Mouse (Mus musculus): ENCODE results near the gene Khdc3.
A peak's percentile ranks its signal among the peaks of the same experiment; 100 is the strongest.
"Not testable (repeated sequence)": the region's sequence is repeated elsewhere in the genome, so short reads cannot be mapped to it uniquely, and the experiment has no call there.

Gene Khdc3

DNA sequence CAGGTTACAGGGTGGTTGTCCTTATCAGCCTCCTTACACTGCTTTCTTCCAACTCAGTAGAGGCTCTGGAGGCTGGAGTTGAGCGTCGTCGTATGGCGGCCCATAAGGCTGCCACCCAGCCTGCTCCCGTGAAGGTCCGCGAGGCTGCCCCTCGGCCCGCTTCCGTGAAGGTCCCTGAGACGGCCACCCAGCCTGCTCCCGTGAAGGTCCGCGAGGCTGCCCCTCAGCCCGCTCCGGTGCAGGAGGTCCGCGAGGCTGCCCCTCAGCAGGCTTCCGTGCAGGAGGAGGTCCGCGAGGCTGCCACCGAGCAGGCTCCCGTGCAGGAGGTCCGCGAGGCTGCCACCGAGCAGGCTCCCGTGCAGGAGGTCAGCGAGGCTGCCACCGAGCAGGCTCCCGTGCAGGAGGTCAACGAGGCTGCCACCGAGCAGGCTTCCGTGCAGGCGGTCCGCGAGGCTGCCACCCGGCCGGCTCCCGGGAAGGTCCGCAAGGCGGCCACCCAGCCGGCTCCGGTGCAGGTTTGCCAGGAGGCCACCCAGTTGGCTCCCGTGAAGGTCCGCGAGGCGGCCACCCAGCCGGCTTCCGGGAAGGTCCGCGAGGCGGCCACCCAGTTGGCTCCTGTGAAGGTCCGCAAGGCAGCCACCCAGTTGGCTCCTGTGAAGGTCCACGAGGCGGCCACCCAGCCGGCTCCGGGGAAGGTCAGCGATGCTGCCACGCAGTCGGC, 1.7 kb downstream of the Khdc3 start:
- DNase-seq, result peak; percentile 53 to 54

- no peak for DNase-seq
These were observed 2.2 kb downstream of the Khdc3 start for GRCm38 (mm10) chr9:73103880-73104198.

DNA sequence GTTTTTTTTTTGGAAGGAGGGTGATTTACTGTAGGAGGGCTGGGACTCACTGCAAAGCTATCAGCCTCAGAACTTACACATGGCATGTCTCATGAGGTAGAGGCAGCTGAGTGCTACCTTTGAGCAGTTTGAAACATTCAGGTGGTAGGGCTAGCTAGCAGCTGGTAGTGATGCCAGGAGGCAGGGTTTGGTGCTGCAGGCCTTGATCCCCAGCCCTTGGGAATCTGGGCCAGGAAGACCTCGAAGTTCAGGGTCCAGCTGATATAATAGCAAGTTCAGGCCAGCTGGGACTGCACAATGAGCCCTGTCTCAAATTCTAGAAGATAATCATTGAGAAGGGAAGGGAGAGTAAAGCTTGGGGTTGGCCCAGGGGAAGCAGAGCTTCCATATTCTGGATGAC, 3.5 kb downstream of the Khdc3 start:
- DNase-seq, result no peak

DNA sequence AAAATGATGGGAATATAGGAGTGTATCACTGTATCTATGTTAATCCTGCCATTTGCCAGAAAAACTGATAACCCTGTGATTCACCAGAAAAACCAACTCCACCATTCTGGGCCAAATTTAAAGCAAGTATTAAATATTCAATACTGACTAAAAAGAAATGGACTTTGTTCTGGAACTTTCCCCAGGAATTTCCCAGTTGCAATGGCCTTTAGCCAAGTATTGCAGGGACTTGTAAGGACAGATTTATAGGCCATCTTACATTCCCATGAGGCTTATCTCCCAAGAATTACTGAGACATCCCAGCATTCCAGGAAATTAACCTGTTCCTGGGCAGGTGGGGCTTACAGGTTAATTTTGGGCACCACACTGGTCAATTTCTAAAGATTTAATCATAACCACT, 4.1 kb downstream of the Khdc3 start:
- DNase-seq, result no peak

DNA sequence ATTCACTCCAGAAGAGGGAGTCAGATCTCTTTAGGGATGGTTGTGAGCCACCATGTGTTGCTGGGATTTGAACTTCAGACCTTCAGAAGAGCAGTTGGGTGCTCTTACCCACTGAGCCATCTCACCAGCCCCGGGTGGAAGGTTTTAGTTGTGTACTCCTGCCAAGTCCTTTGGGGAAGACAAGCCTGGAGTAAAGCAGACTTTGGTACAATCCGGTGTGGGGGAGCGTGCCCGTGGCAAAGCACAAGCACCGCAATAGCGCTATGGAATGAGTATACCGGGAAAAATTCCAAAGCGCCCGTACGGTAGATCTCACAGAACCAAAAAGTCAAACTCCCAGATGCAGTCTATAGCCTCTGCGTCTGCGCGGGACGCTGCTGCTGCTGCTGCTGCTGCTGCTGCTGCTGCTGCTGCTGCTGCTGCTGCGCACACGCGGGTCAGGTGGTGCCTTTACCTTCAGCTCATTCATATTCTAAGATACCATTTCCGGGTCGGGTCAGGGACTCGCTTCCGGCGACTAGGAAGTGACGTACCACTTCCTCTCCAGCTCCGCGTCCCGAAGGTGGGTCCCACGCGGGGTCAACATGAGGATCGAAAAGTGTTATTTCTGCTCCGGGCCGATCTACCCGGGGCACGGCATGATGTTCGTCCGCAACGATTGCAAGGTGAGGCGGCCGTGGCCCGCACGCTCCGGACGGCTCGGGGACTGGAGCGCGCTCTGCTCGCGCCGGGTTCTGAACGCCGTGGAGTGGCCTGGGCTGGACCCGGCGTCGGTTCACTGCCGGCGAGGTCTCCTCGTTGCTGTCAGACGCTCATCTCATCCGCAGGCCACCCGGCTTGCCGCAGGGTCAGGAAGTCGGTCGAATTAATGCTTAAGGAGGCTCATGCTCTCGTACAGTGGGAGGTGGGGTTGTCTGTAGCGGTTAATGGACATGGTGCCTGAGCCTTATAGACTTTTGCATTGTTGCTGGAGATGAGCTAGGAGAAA, 11.6 kb downstream of the Khdc3 start, which contains the start of gene Rsl24d1:
TSS of gene Rsl24d1 (plus strand) at position 508 of the 988 bp plus-strand sequence.
- peak; percentile 83 to 87 for DNase-seq

DNA sequence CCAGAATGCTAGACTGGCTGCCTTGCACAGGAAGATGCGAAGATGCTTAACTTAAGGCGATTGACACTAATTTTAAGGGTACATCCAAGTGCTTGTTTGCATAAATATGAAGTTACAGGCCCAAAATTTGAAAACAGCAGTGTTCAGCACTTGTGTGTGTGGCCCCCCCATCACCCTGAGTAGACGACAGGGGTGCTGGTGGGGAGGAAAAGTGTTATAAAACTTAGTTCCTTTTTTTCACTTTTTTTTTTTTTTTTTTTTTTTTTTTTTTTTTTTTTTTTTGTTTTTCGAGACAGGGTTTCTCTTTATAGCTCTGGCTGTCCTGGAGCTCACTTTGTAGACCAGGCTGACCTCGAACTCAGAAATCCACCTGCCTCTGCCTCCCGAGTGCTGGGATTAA, 15.1 kb downstream of the Khdc3 start:
- not testable (repeated sequence) for DNase-seq

DNA sequence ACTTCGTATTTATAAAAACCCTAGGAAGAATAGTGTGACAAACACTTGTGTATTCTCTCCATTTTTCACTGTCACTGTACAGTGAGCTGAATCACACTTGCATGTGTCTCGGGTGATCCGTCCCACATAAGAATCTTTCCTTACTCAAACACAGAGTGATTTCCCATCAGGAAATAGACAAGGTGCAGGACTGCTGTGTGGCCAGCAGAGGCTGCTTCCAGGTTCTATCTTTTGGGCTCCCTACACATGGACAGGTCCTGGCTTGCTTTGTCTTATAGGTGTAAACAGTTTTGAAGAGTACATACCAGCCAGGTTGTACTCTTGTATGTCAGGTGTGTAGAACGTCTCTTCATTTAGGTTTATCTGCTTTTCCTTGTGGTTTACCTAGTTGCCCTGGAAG, 16.4 kb downstream of the Khdc3 start:
- no peak for DNase-seq

DNA sequence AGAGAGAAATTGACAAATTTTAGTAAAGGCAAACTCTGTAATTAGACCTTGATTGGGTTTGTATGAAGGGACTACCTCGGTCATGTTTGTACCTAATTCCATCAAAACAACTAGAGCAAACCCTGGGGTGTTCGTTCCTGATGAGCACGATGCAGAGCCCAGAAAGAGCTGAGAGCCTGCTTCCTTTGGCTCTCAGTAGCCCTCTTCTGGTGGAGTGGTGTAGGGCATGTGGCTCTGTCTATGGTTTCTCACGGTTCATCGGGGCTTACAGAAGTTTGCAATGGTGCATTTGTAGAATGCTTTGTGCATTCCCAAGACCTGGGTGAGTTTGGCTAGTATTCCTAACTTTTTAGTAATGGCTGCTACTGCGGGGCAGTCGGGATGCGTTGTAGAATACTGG, 20.1 kb downstream of the Khdc3 start:
- peak; percentile 43 to 67 for DNase-seq

DNA sequence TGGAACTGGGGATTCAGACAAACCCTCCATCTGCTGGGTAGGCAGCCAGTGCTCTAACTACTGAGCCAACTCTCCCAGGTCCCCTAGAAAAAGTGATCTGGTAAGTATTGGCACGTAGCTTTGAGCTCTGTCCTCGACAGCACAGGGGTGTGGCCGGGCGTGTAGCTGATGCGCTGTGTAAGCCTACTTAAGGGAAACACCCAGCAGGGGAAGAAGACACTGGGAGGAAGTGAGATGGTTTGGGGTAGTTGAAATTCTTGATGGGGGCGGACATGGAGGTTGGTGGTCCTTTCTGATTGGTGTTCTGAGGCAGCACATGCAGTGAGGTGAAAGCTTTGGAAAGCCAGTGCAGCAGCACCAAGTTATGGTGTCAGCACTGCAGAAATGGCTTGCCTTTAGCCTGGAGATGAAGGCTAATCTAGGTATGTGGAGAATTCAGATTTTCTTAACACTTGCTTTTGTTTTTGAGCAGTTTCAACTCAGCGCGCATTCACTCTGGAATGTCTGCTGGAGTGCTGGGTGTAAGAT, 23.5 kb downstream of the Khdc3 start:
- no peak for DNase-seq

DNA sequence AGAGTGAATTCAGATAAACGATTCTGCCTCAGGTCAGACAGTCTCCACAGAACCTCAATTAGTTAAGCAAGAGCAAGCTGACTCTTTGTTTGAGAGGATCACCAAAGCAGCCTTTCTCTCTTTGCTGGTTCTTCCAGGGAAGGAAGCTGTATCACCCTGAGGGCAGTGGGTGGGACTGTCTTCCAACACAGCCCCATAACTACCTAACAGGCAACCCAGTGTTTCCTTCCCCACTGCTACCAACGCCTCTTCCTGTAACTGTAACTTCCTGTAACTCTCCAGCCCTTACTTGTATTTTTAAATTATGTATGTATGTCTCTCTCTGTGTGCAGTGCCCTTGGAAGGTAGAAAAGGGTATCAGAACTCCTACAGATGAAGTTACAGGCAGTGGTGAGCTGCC, 25.8 kb downstream of the Khdc3 start:
- DNase-seq, result no peak

DNA sequence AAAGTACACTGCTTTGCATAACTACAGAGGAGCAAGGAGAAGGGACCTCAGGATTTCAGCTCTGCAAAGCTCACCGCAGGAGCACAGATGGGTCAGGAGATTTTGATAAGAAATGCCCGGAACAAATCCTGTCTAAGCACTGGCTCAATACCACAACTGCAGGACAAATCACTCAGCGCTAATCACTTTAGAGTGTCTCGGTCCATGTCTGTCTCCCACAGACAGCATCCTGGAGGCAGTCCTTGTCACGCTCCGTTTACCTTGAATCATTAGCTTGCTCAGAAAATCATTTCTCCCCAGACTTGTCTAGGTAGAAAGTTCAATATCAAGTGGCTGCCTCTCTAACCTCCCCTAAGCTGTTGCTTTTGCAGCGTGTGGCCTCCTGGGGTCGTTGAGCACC, 28.2 kb downstream of the Khdc3 start:
- no peak for DNase-seq

DNA sequence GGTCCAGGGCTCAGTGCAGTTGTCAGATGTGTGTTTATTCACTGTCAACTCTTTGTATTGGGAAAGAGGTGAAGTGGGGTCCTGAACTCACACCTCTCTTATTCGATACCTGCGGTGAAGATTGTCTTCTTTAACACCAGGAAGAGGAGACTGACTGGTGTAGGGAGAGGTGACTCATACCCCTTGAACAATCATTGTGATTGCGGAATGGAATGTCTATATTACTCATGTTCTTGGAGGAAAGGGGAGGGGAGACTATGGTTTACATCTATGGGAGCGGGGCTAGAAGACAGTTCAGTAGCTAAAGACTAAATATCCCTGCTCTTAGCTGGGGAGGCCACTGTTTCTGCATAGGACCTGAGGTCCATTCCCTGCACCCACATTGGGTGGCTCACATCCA, 28.9 kb downstream of the Khdc3 start:
- no peak for DNase-seq

GRCm38 (mm10) chr9:73137341-73137886, 35.8 kb downstream of the Khdc3 start:
- no peak for DNase-seq
